Mouse (Mus musculus) telencephalon, adult 2 months (tissue): ENCODE data around the gene Pard3b.

Experiments used
- DNase-seq: peaks from one replicate; pipeline ENCODE4 v3.0.0-alpha.2; 2011; ENCODE audit warnings: low read depth, low spot score

The Pard3b gene

DNA sequence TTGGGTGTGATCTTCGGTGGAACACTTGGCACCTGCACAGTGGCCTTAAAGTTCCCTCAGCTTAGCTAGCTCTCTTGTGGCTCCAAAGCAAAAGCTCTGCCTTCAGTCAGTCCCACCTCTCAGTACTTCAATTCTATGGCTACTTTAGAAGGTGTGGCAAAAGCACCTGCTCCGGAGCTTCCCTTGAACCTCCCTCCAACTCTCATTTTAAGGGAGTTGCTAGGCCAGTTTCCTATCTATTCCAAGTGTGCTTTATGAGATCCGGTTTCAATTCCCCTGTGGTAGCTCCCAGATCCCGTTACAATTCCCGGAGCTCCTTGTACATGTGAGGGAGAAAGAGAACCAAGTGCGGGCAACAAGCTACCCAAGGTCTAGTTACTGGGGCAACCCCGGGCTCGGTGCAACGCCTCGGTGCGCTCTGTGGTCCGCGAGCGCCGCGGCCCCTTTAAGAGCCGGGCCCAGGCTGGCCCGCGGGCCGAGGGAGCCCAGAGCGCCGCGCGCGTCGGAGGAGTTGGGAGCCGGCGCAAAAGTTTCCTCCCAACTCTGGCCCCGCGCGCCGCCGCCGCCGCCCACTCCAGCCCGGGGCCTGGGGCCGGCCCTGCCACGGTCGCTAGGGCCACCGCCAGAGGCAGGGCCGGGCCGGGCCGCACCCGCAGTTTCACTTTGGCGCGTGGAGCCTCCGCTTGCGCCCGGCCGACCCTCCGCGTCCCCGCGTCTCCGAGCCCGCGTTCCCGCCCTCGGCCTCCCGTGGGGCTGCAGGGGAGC is at the start of gene Pard3b:
Gene Pard3b, plus strand, starts transcription at position 478 of the 765 bp plus-strand sequence.
- no peak for DNase-seq

DNA sequence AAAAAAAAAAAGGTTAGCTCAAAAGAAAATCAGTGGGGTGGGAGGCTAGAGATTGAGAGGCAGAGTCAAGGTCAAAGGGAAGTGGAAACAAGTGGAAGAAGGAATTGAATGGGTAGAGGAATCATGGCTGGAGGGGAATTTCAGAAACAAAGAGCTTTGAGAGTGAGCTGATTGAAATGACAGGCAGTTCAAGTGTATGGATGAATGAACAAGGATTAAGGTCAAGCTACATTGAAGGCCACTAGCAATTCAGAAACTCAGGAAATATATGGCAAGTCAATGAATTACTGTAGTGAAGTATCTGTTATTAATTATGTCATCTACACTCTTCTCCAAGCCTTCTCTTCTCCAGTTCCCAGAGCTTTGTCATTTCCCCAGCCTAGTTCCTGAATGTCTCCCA is 22.4 kb upstream of the Pard3b start:
- no peak for DNase-seq

DNA sequence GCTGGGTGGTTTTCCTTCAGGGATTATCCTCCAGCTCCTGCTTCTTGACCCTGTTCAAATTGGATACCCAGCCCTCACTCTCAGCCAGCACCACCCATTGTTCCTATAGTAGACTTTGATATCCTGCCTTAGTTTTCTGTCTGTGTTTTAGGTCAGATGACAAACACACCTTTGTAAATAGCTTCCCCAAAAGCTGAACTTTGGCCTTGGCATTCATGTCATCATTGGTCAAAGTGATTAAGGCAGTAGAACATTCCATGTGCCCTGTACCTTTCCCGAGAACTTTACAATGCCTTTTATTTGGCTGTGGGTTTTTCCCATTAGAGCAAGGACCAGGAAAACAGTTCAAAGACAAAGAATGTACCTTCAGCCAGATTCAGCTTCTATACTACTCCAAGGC is 18.0 kb upstream of the Pard3b start:
- DNase-seq: no peak

DNA sequence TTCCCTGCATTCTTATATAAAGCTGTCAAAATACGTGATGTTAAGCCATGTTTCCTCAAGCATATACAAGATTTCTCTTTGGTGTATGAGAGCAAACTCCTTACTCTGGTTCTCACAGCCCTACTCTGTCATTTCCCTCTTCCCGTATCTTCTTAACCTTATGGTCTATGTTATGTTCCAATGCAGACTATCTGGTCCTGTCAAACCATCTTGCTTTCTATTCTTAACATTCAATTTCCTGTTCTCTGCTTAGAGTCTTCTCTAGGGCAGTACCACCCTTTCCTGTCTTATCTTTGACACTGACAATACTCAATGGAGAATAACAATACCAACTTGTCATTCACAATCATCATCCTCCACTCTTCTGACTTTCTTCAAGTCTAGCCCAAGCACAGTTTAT is 8.8 kb upstream of the Pard3b start:
- DNase-seq: no peak

DNA sequence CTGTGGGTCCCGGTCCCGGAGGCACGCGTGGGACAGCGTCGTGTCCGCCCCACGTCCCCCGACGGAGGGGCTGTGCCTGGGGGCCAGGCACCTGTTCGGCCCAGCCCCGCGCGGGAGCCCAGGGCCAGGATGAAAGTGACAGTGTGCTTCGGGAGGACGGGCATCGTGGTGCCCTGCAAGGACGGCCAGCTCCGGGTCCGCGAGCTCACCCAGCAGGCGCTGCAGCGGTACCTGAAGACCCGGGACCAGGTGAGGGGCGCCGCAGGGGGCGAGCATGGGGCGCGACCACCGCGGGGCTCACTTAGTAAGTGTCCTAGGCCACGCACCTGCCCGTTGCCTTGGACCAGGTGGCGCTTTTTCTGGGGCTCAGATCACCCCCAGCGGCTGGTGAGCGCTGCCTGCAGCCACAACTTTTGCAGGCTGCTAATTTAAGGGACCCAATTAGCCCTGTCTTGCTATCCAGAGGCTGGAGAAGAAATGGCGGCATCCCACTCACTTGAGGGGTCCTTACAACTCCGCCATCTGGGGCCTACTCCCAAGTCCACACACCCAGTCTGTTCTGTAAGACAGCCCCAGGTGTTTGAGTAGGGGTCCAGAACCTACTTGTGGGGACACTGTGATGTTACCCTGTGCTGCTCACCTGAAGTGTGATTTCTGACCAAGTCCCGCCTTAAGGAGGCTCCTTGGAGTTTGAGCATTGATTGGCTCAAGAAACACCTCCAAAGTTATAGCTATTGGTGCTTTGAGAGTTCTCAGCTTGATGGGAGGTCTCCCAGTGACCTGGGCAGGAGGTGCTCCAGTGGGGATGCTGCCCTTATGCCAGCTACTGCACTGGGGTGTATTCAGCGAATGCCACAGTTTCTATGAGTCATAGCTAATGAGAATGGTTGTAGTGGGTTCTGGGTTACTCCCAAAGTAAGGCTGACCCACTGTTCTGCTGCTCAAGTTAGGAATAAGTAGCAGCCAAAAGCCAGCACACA is 780 bp downstream of the Pard3b start:
- no peak for DNase-seq

DNA sequence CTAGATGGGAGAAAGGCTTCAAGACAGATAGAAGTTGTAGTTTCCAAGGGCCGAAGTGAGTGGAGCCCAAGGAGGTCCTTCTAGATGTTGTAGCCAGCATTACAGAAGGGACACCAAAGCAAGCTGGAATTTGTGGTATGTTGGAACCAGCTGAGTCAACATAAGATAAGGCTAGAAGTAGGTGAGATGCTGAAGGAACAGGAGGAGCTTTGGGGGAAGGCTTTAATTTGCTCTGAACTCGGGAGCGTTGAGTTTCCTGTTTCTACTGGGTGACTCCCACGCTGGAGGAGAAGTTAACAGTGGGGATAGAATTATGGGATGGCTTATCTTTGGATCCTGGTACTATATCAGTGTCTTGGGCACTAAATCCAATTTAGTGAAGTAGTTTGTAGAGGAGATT is 3.3 kb downstream of the Pard3b start:
- DNase-seq: no peak

DNA sequence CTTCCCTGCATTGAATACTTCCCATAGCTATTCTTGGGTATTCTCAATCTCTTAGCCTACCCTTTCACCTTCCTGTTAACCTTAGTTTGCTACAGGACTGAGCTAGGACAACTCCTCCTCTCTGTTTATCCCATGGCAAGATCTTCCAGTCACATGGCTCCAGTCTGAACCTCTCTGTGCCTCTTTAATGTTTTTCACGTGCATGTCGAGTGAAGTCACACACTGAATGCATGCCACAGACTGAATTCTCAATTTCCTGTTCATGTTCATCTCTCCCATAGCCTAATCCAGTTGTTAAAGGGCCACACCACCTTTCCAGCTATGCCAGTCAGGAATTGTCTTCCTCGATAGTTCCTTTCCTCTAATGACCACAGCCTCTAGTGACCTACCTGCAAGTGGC is 6.4 kb downstream of the Pard3b start:
- no peak for DNase-seq

DNA sequence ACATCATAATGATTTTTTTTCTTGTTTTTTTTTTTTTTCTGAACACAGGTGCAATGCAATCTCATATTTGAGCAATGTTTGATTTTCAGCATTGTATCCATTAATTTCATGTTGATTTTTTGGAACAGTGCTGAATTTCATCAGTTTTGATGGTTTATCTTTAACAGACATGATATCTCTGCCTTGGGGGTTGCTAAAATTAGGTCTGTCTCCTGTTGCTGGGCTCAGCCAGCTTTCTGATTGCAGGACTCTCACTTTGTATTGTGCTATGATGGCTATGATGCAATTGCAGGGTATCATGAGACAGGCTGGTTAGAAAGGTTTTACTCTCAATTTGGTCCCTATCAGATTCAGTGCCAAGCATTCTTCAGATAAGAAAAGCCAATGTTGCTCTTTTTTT is 11.3 kb downstream of the Pard3b start:
- no peak for DNase-seq

DNA sequence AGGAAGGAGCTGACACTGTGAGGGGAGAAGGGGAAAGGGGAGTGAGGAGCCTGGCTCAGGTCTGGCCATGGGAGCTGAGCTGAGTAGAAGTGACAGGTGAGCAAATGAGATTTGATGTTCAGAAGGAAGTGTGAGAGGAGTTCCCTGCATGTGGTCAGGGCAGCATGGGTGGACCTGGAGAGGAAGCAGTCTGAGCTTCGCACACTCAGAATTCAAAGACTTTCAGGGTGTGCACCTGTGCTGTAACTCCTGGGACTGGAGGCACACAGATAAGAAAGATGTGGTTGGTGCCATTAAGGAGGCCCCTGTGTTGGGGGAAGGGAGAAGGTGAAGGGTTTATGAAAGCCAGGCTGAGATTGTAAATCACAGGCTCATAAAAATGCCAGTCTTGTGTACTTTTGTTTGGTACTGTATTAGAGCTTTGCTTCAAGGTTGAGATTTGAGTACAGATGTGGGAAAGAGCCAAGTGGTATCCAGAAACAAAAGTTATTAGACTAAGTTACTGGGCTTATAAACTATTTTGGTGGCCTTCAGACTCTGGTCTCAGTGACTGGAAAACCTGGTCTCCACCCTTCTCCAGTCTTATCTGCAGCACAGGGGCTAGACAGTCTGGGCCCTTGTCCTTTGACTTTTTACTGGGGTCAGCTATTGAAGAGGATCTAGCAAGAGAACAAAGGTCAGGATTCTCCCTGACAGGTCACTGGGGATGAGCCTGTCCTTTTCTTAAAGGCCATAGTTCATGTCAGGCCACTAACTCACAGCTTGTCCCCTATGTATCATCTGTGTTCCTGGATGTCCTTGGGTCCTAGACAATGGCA is 13.0 kb downstream of the Pard3b start:
- no peak for DNase-seq

DNA sequence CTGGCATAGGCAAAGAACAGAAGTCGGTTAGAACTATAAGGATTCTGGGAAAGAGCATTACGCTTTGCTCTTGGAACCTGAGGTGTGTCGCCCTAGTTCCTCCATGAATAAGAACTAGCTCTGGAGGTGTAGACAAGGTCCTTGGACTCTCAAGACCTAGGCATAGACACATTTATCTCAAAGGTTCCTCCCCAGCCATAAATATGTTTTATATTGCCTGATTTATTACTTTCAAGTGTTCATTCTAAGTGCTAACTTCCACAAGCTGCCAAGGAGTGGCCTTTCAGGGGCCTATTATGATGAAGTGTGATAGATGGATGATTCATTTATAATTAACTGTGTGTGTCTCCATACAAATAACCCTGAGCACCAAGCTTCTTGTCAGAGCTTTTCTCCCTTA is 19.1 kb downstream of the Pard3b start:
- no peak for DNase-seq

DNA sequence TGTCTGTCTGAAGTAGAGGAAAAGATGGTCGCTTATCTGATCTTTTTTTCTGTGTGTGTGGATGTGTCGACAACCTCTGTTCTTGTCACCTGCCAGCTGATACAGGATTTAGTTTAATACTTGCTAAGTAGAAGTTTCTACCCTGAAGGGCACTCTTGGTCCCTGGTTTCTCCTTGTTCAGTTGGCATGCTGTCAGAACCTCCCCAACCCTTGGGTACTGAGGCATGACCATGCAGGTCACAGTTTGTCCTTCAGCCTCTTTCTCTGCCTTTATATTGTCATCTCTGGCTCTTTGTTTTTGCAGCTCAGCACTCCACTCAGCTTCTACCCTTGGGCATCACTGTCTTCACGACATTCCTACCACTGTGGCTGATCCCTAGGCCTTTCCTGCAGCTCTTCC is 21.3 kb downstream of the Pard3b start:
- no peak for DNase-seq

DNA sequence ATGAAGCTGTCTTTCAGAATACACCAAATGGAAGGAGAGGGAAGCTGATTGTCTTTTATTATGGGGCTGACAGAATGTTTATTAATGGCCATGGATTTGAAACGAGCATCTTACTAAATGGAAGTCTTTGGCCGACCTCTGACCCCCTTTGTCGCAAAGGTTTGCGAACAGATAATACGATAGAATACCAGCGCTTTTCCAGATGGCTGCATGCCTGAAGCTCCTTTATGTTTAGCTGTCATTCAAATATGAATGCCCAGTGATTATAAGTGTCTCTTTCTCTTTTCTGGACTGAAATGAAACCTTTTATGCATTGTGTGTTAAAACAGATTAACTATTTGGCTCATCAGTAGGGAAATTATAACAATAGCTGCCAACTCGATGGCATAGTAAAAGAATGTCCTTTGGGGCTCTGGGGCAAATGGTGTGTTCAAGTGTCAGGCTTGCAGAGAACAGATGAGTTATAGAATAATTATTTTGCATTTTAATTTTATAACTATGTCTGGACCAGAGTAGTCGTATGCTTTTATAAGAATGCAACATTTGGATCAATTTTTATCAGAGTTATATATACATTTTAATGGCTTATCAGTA is 46.7 kb downstream of the Pard3b start:
- no peak for DNase-seq

DNA sequence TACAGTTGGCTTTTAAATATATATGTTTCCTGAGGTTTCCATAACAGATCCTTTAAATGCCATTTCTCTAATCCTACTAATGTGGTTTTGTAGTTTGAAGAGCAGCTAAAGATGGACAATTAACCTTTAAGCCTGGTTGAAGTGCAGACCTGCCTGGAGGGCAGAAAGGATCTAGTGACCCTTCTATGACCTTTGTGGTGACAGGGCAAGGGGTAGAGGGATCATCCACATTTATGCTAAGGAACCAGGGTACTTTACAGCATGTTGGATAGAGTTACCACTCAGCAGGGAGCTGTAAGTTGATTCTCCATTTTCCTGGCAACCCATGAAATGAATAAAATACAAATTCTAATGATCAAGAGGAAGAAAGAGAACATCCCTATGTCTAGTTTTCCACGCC is 47.3 kb downstream of the Pard3b start:
- no peak for DNase-seq

DNA sequence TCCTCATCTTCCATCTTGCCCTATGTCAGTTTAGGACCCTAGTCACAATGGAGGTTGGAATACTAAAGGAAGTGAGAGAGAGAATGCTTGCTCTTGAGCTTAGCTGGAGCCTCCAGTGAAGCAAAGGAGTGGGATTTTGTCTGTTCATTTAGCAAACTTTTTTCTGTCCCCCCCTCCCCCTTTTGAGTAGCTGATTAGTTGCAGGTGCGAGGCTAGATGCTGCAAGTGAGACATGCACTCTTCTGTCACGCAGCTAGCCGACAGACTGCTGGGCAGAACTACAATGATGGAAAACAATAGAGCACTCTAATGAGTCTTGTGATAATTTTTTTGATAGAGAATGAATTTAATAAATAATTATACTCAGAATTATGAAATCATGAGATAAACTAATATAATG is 49.7 kb downstream of the Pard3b start:
- no peak for DNase-seq

DNA sequence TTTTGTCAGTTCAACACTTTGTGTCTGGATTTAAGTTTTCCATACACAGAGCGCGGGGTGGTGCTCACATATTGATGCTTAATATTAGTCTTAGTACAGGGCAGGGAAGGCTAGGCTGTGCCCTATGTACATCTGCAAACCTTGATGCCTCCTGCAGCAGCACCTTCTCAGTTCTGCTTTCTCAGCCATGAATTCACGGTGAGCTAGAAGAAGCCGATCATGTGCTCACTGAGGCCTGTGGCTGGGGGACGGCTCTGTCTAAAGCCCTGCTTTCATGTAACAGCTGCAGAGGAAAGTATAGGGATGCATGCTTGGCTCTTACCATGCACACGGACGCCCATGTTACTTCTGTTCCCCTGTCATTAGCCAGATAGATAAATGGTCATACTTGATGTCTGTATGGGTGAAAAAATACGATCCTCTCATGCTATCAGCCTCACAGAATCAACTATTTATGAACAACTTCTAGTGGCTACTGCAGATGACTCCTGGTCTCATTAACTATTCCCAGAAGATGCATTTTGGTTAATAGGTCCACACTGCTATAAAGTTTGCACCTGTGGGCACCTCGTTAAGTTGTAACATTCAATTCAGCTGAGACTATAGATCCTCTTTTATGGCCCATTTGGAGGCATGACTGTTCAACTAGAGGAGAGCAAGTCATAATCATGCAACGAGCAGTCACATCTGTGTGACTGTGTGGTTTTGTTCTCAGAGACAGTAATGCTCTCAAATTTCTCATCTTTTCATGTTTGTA is 60.0 kb downstream of the Pard3b start:
- no peak for DNase-seq

DNA sequence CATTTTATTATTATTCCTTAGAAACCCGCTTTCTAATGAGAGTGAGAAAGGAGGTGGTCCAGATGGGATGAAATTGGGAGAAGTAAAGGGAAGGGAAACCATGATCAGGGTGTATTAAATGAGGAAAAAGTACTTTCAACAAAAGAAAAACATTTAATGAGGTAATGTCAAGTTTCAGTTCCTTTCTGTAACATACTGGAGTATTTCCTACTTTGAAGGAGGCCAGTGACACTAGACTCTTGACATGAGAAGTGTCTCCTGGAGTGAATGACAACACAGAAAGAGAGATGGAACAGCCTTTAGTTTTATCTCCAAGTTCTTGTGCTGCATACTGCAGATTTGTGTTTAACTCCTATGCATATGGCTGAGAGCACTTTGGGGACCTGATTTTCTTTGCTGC is 71.2 kb downstream of the Pard3b start:
- DNase-seq: no peak

DNA sequence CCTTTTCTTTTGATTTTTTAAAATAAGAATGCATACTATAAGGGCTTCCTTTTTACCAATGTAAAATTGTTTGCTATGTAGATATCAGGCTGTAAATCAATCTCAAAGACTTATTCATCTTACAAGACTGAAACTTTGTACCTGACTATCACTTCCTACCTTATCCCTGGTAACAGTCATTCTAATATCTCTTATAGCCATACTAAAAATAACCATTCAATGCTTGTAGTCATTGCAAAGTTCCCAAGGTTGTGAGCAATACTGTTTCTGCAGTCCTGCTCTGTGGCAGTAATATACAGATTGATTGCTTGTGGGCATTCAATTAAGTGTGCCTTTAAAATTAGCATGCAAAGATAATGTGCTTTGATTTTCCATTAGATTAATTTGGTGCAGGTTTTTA is 72.9 kb downstream of the Pard3b start:
- no peak for DNase-seq

DNA sequence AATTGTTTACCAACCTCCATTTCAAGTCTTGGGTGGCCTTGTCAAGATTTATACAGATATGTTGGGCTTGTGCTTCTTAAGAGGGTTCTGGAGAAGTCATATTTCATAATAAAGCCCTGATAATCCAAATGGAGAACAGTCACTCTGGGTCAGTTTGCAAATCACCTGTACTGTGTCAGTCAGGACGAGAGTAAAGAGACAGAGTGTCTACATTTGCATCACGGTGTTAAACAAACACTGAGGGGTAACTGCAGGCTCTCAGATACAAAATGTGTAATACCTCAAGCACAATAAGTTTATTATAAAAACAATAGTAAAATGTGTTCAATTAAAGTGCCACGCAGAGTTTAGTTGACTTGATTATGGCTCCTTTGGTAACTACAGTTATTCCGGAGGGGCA is 91.0 kb downstream of the Pard3b start:
- no peak for DNase-seq

DNA sequence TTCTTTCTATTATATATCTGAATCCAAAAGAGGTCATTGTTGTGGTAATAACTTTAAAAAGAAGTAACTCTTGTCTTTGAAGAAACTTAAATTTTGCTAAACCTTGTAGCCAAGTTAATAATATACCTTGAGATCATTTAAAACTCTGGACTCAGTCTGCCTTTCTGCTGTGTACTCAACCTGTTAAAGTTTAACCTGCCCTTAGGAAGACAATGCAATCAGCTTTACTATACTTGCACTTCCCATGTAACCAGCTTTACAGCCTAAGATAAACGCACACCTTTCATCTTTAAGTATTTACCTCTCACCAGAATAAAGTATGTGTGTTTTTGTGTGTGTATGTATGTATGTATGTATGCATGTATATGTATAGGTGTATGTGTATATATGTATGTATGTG is 97.9 kb downstream of the Pard3b start:
- DNase-seq: no peak

DNA sequence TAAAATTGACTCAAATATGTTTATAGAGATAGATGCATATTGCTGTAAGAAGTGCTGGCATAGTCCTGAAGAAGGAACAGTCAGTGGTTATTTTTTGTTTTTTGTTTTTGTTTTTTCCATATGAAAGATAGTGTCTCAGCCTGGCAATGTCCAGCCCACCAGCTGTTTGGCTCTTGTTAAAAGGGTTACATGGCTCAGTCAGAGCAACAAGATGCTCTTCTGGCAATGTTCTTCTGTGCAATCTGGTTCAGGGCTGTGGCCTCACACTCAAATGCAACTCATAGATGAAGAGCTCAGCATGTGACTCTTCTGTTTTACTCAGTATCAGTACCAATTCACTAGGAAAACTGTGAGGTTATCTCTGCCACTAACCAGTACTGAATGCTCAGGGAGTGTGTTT is 104.2 kb downstream of the Pard3b start:
- DNase-seq: no peak

DNA sequence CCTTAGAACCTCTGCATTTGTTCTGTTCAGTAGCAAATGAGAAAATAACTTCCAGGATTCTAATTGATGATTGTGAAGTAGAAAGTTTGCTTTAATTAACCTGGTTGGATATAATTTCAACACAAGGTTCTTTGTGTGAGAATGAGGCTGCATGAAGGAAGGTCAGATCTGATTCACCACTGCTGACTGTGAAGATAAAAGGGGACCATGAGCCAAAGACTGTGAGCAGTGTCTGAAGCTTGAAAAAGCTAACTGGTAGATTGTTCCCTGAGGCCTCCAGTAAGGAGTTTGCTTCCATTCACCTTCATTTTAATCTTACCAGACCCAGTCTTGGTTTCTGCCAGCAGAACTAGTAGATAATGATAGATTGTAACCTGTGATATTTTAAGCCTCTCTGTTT is 108.9 kb downstream of the Pard3b start:
- DNase-seq: no peak
